Mouse (Mus musculus) kidney, embryonic 16.5 days (tissue): Measurements from ENCODE around the gene Kcnab3. TPM values are rescaled to one million over a fixed set of nuclear protein-coding genes. Genes with fewer than 3 reads are reported as not detected.
"Not testable (repeated sequence)": the region's sequence is repeated elsewhere in the genome, so short reads cannot be mapped to it uniquely, and the experiment has no call there.

ENCODE experiments used
- ATAC-seq: fragments of 200-750 bp; cut with Nextera tagmentation; 2 replicates; pipeline ENCODE4 v1.8.0; 2017; ENCODE audit warnings: moderate TSS enrichment; ENCODE audit not compliant: low FRiP score, low TSS enrichment
- H3K27ac ChIP-seq: fragments of 300-500 bp; sonication (generic); 2 replicates; pipeline ENCODE4 v1.5.1; 2014; ENCODE audit warnings: low read length
- H3K27me3 ChIP-seq: fragments of 300-500 bp; sonication (generic); 2 replicates; pipeline ENCODE4 v1.6.1; 2014; ENCODE audit warnings: low read length, control low read depth, mixed read lengths; ENCODE audit not compliant: insufficient read depth
- H3K36me3 ChIP-seq: fragments of 300-500 bp; sonication (generic); 2 replicates; pipeline ENCODE4 v1.6.1; 2014; ENCODE audit warnings: low read length, control low read depth, mixed read lengths; ENCODE audit not compliant: insufficient read depth
- H3K4me1 ChIP-seq: fragments of 300-500 bp; sonication (generic); 2 replicates; pipeline ENCODE4 v1.6.1; 2014; ENCODE audit warnings: low read length, control low read depth, mixed read lengths; ENCODE audit not compliant: insufficient read depth
- H3K4me2 ChIP-seq: fragments of 300-500 bp; sonication (generic); replicated peaks from 2 replicates; pipeline ENCODE4 v1.6.1; 2014; ENCODE audit warnings: low read depth, low read length
- H3K4me3 ChIP-seq: fragments of 300-500 bp; sonication (generic); 2 replicates; pipeline ENCODE4 v1.5.1; 2014; ENCODE audit warnings: mild to moderate bottlenecking, low read length
- H3K9ac ChIP-seq: fragments of 300-500 bp; sonication (generic); replicated peaks from 2 replicates; pipeline ENCODE4 v1.6.1; 2014; ENCODE audit warnings: low read length
- H3K9me3 ChIP-seq: fragments of 300-500 bp; sonication (generic); 2 replicates; pipeline ENCODE4 v1.6.1; 2016; ENCODE audit warnings: low read length, control low read depth
- WGBS: fragments of 180-500 bp; shearing (Covaris S2); extraction: QIAGEN DNeasy Blood & Tissue Kit; methylation state at CpG from one replicate; pipeline ENCODE4 v1.1.7; 2014; 5-methylcytosine and 5-hydroxymethylcytosine counted together
- polyA plus RNA-seq: library from polyadenylated mRNA; unstranded; fragments of >200 nt; fragmentation: Nextera tagmentation; extraction: Ambion mirVana; gene quantifications from 2 replicates; pipeline ENCODE4 v1.2.1, GENCODE M21; 2015

Kcnab3 gene
- polyA plus RNA-seq, 1 experiment from 2014 or later, result 3.3 TPM

DNA sequence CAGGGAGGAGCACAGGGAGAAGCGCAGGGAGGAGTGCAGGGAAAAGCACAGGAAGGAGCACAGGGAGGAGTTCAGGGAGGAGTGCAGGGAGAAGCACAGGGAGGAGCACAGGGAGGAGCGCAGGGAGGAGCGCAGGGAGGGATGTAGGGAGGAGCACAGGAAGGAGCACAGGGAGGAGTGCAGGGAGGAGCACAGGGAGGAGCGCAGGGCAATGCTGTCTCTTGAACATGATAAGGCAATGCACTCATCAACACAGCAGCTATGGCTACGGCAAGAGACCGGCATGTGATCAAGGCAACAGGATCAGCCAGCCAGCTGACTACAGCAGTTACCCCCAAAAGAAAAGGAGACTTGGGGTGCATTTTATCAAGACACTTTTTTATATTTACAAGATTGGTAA lies 9.7 kb upstream of the Kcnab3 start:
- 98% methylated on average over 6 of the region's 6 CpGs for WGBS
- Histone ChIP-seq H3K27me3 (no peaks in the 10 kb centered on the region), H3K9me3 (no peaks in the 10 kb centered on the region), H3K4me2 (no peak overlapping the region), H3K27ac (no peak overlapping the region), H3K4me1 (no peaks in the 10 kb centered on the region), H3K4me3 (no peak overlapping the region), H3K36me3 (peaks cover 39% of the 10 kb centered on the region), H3K9ac (no peak overlapping the region)
- no peak for ATAC-seq

DNA sequence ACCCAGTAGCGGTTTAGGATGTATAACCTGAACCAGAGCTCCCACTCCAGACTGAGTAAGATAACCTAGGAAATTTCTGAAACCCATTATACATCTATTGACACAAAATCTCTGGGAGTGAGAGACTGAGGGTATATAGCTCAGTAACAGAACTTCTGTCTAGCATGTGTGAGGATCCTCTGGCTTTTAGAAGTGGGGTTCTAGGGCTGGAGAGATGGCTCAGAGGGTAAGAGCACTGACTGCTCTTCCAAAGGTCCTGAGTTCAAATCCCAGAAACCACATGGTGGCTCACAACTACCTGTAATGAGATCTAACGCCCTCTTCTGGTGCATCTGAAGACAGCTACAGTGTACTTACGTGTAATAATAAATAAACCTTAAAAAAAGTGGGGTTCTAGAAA lies 8.1 kb upstream of the Kcnab3 start:
- 84% methylated on average over 3 of the region's 3 CpGs for WGBS
- H3K27ac ChIP-seq, H3K4me2 ChIP-seq, H3K4me3 ChIP-seq, H3K27me3 ChIP-seq, ATAC-seq, H3K9me3 ChIP-seq, H3K9ac ChIP-seq: not testable (repeated sequence)
- H3K36me3 ChIP-seq, result peaks cover 37% of the 10 kb centered on the region
- peaks cover 15% of the 10 kb centered on the region for H3K4me1 ChIP-seq

DNA sequence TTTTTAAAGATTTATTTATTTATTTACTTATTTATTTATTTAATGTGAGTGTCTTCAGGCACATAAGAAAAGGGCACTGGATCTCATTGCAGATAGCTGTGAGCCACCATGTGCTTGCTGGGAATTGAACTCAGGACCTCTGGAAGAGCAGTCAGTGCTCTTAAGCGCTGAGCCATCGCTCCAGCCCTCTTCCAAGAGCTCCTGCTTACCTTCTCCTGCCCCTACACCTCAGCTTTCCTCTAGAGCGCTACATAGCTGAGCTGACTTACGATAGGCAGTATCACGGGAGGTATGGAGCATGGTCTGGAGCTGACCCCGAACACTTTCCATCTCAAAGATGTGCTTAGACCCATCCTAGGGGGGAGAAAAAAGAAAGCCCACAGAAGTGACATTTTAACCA lies 4.5 kb upstream of the Kcnab3 start:
- H3K9me3 ChIP-seq, result no peaks in the 10 kb centered on the region
- H3K4me1 ChIP-seq, result peaks cover 35% of the 10 kb centered on the region
- WGBS, result 87% methylated on average over 6 of the region's 6 CpGs
- no peak overlapping the region for H3K27ac ChIP-seq
- no peak overlapping the region; the same call in 1 of the 2 replicates for H3K4me2 ChIP-seq
- H3K36me3 ChIP-seq, result peaks cover 27% of the 10 kb centered on the region
- no peak overlapping the region; the same call in 1 of the 2 replicates for H3K9ac ChIP-seq
- no peaks in the 10 kb centered on the region for H3K27me3 ChIP-seq
- no peak overlapping the region; the same call in 1 of the 2 replicates for H3K4me3 ChIP-seq
- no peak for ATAC-seq

DNA sequence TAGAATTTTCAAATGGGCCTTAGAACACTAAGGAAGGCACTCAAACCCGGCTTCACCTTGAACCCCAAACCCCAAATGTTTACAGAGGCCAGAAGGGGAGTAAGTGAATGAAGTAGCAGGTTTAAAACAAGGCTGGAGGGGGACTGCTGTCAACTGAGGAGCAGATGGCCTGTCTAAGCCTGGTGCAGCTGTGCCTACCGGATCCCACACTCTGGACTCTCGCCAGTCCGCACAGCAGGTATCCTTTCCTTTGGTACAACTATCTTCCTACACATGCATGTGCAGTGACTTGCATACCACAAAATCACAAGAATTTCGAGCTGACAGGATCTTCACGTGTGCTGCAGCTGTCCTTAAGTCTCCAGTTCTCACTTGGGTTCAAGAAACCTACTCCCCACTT lies 4.0 kb upstream of the Kcnab3 start:
- no peak for ATAC-seq
- Histone ChIP-seq H3K4me3 (peak overlapping the region; percentile 76), H3K36me3 (peaks cover 27% of the 10 kb centered on the region), H3K9me3 (no peaks in the 10 kb centered on the region), H3K27ac (no peak overlapping the region), H3K9ac (peak overlapping the region; percentile 89; the same call in 1 of the 2 replicates), H3K4me2 (peak overlapping the region; percentile 94), H3K27me3 (no peaks in the 10 kb centered on the region), H3K4me1 (peaks cover 39% of the 10 kb centered on the region)
- 65% methylated on average over 6 of the region's 6 CpGs for WGBS

DNA sequence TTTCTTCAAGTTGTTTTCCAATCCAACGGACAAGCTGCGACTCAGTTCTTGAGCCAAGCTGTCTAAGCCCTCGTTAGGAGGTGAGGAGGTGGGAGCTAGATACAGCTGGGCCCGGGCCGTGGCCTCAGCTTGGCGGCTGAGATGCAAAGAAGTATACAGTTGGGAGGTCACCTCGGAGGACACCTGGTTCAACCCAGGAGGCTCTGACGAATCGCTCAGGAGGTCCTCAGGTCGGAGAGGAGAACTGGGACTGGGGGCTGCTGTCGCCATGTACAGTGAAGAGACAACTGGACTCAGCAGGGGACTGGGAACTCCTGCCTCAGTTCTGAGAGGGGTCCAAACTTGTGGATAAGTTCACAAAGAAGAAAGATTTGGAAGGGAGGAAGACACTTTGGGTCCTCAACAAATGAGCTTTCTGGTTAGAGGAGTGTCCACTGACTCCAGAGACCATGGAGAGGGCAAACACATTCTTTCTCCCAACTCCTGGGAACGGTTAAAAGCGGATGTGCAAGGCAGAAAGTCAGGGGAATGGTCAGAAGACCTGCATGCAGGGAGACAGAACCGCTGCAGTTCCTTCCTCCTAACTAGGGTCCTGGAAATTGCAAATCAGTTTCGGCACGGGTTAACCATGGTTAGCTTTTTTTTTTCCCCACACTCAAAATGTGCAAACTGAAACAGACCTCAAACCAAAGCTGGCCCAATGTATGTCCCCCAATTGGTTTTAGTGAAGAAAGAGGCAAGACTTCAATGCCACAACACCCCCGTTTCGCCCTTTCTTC lies 3.2 kb upstream of the Kcnab3 start:
- H3K4me1 ChIP-seq, result peaks cover 40% of the 10 kb centered on the region
- peak overlapping the region; percentile 89 for H3K9ac ChIP-seq
- WGBS, result 12% methylated on average over 18 of the region's 18 CpGs
- no peak for ATAC-seq
- peak overlapping the region; percentile 88 for H3K27ac ChIP-seq
- peak overlapping the region; percentile 76 for H3K4me3 ChIP-seq
- H3K27me3 ChIP-seq, result peaks cover under 1% of the 10 kb centered on the region; the same call in 1 of the 2 replicates
- no peaks in the 10 kb centered on the region for H3K9me3 ChIP-seq
- peaks cover 23% of the 10 kb centered on the region for H3K36me3 ChIP-seq
- peak overlapping the region; percentile 94 for H3K4me2 ChIP-seq

DNA sequence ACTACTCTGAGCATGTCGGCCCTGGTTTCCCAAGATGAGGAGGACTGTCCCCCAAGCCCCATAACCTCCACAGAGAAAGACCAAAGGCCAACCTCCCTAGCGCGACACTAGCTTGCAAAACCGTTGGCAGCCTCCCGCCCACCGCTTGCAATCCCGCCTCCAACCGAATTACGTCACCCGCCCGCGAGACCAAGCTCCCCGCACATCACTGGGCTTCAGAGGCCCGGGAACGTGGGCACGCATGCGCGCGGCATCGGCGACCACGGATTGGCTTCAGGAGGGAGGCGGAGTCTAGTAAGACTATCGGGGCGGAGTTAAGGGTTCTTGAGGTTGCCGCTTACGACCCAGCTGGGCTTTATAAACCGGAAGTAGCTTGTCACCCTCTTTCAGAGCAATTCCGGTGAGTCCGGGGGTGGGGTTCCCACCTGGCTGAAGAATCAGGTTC lies 2.4 kb upstream of the Kcnab3 start, which contains the start of the genes Cntrob and Trappc1:
Gene Cntrob, minus strand, starts transcription at position 109 of the 445 bp plus-strand sequence.
Gene Trappc1, plus strand, starts transcription at position 314 of the 445 bp plus-strand sequence.
- Histone ChIP-seq H3K4me1 (peaks cover 40% of the 10 kb centered on the region), H3K36me3 (peaks cover 16% of the 10 kb centered on the region), H3K4me2 (peak within 1 kb of the TSS; percentile 94), H3K27me3 (peaks cover 6% of the 10 kb centered on the region; the same call in 1 of the 2 replicates), H3K9ac (peak within 1 kb of the TSS; percentile 89), H3K4me3 (peak within 1 kb of the TSS; percentile 76), H3K27ac (peak within 1 kb of the TSS; percentile 88), H3K9me3 (no peaks in the 10 kb centered on the region)
- peak; percentile 92 for ATAC-seq
- under 1% methylated on average over 30 of the region's 30 CpGs for WGBS

- peak overlapping the region; percentile 94 for H3K4me2 ChIP-seq
- peaks cover 40% of the 10 kb centered on the region for H3K4me1 ChIP-seq
- no peaks in the 10 kb centered on the region for H3K9me3 ChIP-seq
- 74% methylated on average over 6 of the region's 6 CpGs for WGBS
- no peak for ATAC-seq
- peak overlapping the region; percentile 80 for H3K9ac ChIP-seq
- H3K36me3 ChIP-seq, result peaks cover 9% of the 10 kb centered on the region; the same call in 1 of the 2 replicates
- H3K4me3 ChIP-seq, result peak overlapping the region; percentile 76
- H3K27me3 ChIP-seq, result peaks cover 6% of the 10 kb centered on the region; the same call in 1 of the 2 replicates
- no peak overlapping the region for H3K27ac ChIP-seq
Measured at GRCm38 (mm10) chr11:69324749-69325148, 1.3 kb upstream of the Kcnab3 start.

DNA sequence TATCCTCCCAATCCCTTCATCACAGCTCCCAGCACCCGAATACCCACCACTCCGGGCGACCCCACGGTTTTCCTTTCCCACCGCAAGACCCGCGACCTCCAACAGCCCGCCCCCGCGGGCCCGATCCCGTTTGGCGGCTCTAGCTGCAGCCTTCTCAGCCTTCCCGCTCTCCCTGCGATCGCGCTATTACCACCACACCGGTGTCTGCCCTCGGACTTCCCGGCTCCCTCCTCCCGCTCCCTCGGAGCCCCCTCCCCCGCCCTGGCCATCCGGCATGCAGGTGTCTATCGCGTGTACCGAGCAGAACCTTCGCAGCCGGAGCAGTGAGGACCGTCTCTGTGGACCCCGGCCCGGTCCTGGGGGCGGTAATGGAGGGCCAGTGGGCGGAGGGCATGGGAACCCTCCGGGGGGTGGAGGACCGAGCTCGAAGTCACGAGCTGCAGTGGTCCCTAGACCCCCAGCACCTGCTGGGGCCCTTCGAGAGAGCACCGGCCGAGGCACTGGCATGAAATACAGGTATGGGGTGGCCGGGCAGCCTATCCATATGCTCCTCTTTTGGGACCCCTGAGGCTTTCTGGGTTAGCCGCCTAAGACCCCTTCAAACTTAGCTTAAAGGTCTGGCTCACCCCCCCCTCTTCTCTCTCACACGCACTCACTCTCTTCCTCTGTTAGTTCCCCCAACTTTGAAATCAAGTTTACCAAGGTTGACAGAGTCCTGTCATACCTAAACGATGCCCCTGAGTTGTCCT lies 524 bp downstream of the Kcnab3 start:
- ATAC-seq, result no peak; the same call in 1 of the 2 replicates
- peaks cover 46% of the 10 kb centered on the region for H3K4me1 ChIP-seq
- H3K27me3 ChIP-seq, result peaks cover 6% of the 10 kb centered on the region; the same call in 1 of the 2 replicates
- under 1% methylated on average over 45 of the region's 45 CpGs for WGBS
- H3K36me3 ChIP-seq, result no peaks in the 10 kb centered on the region
- H3K27ac ChIP-seq, result no peak overlapping the region
- H3K9ac ChIP-seq, result peak overlapping the region; percentile 65
- H3K4me3 ChIP-seq, result peak overlapping the region; percentile 53
- no peaks in the 10 kb centered on the region for H3K9me3 ChIP-seq
- H3K4me2 ChIP-seq, result peak overlapping the region; percentile 91

DNA sequence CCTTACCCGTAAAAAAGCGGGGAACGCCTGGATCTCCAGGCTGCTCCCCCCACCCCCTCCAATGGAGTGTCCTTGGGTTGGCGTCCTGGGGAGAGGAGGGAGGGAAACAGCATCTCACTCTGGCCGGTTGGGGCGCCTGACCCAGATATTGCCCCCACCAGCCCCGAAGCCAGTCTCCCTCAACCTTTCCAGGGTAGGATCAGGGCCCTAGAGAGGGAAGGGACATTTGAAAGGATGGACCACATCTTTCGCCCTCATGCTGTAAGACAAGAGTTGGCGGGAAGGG lies 1.0 kb downstream of the Kcnab3 start:
- H3K9me3 ChIP-seq, result no peaks in the 10 kb centered on the region
- no peak overlapping the region for H3K27ac ChIP-seq
- H3K4me3 ChIP-seq, result peak overlapping the region; percentile 53; the same call in 1 of the 2 replicates
- H3K27me3 ChIP-seq, result peaks cover 6% of the 10 kb centered on the region; the same call in 1 of the 2 replicates
- ATAC-seq, result no peak
- 16% methylated on average over 9 of the region's 9 CpGs for WGBS
- no peaks in the 10 kb centered on the region for H3K36me3 ChIP-seq
- peak overlapping the region; percentile 91 for H3K4me2 ChIP-seq
- H3K4me1 ChIP-seq, result peaks cover 45% of the 10 kb centered on the region
- no peak overlapping the region for H3K9ac ChIP-seq
